Mouse (Mus musculus) olfactory bulb, adult 2 months (tissue): ENCODE measurements around the gene Gm9376. TPM values are rescaled to one million over a fixed set of nuclear protein-coding genes. Genes with fewer than 3 reads are reported as not detected.

Experiments used
- H3K27ac ChIP-seq: fragments of 200-500 bp; 2 replicates; pipeline ENCODE4 v1.5.1; 2012; ENCODE audit warnings: low read depth, low read length; ENCODE audit not compliant: insufficient read depth
- H3K4me1 ChIP-seq: fragments of 200-500 bp; 2 replicates; pipeline ENCODE4 v1.6.1; 2012; ENCODE audit warnings: low read length; ENCODE audit not compliant: control insufficient read depth, insufficient read depth
- H3K4me3 ChIP-seq: fragments of 200-500 bp; 2 replicates; pipeline ENCODE4 v1.5.1; 2012; ENCODE audit warnings: mild to moderate bottlenecking, low read depth, low read length, moderate library complexity; ENCODE audit not compliant: insufficient read depth
- CTCF ChIP-seq: fragments of 200-500 bp; IDR thresholded peaks from 2 replicates; pipeline ENCODE4 v1.5.1; 2012; ENCODE audit warnings: low read depth, mild to moderate bottlenecking, low read length, moderate library complexity; ENCODE audit not compliant: insufficient read depth
- POLR2A ChIP-seq: fragments of 200-500 bp; IDR thresholded peaks from 2 replicates; pipeline ENCODE4 v1.6.1; 2012; ENCODE audit warnings: mild to moderate bottlenecking, low read depth, low read length, moderate library complexity; ENCODE audit not compliant: insufficient read depth
- WGBS: fragments of 180-500 bp; shearing (Covaris S2); methylation state at CpG from one replicate; pipeline ENCODE4 v1.1.7; 2018; 5-methylcytosine and 5-hydroxymethylcytosine counted together
- polyA plus RNA-seq: library from polyadenylated mRNA; stranded (reverse); fragments of >200 nt; gene quantifications from 2 replicates; pipeline ENCODE4 v1.2.4, GENCODE M21; 2012; ENCODE audit warnings: low replicate concordance; ENCODE audit not compliant: missing spikeins, insufficient read depth, insufficient read length

Gene Gm9376
- polyA plus RNA-seq, 1 experiment, result not detected

DNA sequence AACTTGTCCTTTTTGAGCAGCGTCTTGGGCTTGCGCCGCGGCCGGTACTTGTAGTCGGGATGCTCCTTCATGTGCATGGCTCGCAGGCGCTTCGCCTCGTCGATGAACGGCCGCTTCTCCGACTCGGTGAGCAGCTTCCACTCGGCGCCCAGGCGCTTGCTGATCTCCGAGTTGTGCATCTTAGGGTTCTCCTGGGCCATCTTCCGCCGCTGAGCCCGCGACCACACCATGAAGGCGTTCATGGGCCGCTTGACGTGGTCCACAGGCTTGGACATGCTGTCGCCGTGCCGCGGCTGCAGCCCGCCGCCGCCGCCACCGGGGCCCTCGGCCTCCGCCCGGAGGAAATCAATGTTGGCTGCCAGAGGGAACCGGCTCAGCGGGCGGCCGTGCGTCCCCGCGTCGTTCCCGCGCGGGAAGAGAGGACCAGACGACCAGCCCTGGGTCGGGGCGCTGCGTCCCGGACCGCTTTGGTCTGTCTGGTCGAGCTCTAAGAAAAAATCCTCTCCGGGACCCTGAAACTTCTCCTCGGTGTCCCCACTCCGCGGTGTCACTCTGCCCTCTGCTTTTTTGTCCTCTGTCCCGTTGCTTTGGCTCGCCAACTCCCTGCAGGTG is 31.3 kb upstream of the Gm9376 start:
- 2% methylated on average over 62 of the region's 62 CpGs for whole genome bisulfite sequencing
- Histone ChIP-seq H3K4me1 (peaks cover 28% of the 10 kb centered on the region), H3K4me3 (peak overlapping the region; percentile 39), H3K27ac (no peak overlapping the region)
- TF ChIP-seq CTCF, result no peak
- no peak for TF ChIP-seq POLR2A

DNA sequence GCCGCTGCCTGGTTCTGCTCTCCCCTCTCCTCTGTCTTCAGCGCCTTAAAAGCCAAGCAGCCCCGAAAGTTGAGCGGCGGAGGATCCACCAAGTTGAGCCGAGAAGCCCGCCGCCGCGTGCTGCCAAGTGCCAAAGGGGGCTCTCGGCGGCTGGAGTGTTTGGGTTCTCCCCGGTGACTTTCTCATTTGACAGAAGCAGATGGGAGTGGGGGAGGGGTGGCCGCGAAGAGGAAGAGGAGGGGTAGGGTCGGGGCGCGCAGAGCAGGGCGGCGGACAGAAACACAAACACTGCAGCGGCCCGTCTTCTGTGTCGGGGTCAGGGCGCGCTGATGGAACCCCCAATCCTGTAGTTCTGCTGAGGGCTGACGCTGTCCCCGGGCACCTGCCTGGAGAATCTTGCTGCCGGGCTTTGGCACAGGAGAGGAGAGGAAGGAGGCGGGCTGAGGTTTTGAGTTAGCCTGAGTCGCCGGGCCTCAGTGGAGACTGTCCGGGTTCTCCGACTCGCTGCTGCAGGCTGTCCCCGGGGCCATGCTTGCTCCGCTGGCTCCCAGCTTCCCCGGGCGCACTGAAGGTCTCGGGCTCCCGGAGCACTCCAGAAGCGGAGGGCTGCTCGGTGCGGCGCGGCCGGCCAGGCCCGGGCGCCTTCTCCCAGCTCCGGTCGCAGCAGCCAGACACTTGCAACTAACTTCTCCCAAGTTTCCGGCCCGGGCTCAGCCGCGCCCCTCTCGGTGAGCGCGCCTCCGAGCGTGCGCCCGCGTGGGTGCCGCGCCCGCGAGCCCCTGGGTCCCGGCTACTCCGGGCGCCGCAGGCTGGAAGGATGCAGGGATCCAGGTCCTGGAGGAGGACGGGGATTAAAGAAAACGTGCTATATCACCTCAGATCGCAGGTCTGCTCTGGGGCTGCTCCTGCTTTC is 30.5 kb upstream of the Gm9376 start:
- Histone ChIP-seq H3K4me3 (peak overlapping the region; percentile 39), H3K27ac (no peak overlapping the region), H3K4me1 (peaks cover 28% of the 10 kb centered on the region)
- TF ChIP-seq POLR2A (no peak), CTCF (no peak)
- under 1% methylated on average over 73 of the region's 73 CpGs for WGBS

DNA sequence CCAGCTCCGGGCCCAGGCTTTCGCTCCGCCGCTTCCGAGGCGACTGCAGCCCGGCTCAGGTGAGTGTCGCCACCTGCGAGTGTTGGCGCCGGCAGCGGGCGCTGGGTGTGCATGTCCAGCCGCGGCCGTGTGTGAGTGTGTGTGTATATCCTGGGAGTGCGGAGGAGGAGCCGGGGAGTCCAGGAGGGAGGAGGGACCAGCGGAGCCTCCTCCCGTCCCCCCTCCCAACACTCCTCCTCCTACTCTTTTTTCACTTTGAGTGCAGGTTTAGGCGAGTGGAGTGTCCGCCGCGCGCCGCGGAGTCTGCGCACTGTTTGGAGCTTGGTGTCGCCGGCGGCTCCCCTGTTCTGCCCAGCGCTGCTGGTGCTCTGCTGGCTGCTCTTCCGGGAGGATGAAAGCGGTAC is 29.9 kb upstream of the Gm9376 start, which contains the start of gene Sox21:
Sox21 (minus strand) TSS at position 145 of the 404 bp plus-strand sequence.
- TF ChIP-seq POLR2A (no peak), CTCF (no peak)
- Histone ChIP-seq H3K4me3 (peak within 1 kb of the TSS; percentile 39), H3K4me1 (peaks cover 28% of the 10 kb centered on the region), H3K27ac (no peak within 1 kb of the TSS)
- 2% methylated on average over 34 of the region's 34 CpGs for WGBS

DNA sequence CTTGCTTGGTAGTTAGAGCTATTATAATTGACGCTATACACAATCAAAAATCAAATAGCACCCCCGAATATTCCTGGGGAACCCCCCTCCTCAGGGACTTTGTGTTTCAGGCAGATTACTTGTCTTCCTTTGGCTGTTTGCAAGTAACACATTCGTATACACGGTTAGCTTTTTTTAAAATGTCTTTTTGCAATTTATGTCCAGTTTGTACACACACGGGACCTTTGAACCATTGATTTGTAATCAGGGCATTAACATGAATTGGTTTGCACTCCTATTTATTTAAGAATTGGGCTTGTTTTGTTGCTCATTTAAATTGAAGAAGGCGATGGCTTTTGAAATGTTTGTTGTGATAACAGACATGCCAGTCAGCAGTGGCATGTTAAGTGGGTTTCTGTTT is 29.0 kb upstream of the Gm9376 start:
- 29% methylated on average over 6 of the region's 6 CpGs for whole genome bisulfite sequencing
- no peak overlapping the region for H3K4me3 ChIP-seq

GRCm38 (mm10) chr14:118239351-118239750 is 27.4 kb upstream of the Gm9376 start:
- peaks cover 27% of the 10 kb centered on the region for H3K4me1 ChIP-seq
- TF ChIP-seq POLR2A (no peak), CTCF (no peak)
- H3K4me3 ChIP-seq, result no peak overlapping the region
- 45% methylated on average over 8 of the region's 8 CpGs for WGBS
- no peak overlapping the region for H3K27ac ChIP-seq

More for the DNA sequence above, 29.0 kb upstream of the Gm9376 start:
- Histone ChIP-seq H3K27ac (no peak overlapping the region), H3K4me1 (peaks cover 28% of the 10 kb centered on the region)
- no peak for TF ChIP-seq POLR2A
- no peak for TF ChIP-seq CTCF

GRCm38 (mm10) chr14:118241416-118241815 is 25.3 kb upstream of the Gm9376 start:
- Histone ChIP-seq H3K27ac (no peak overlapping the region), H3K4me1 (peaks cover 8% of the 10 kb centered on the region), H3K4me3 (no peak overlapping the region)
- 85% methylated on average over 2 of the region's 2 CpGs for WGBS
- TF ChIP-seq POLR2A, result no peak
- TF ChIP-seq CTCF, result no peak

- TF ChIP-seq CTCF, result no peak
- no peak for TF ChIP-seq POLR2A
- WGBS, result 93% methylated on average over 6 of the region's 6 CpGs
- Histone ChIP-seq H3K4me3 (no peak overlapping the region), H3K4me1 (no peaks in the 10 kb centered on the region), H3K27ac (no peak overlapping the region)
Measured at GRCm38 (mm10) chr14:118253381-118253780, 13.4 kb upstream of the Gm9376 start.

GRCm38 (mm10) chr14:118268849-118269248 is 2.1 kb downstream of the Gm9376 start:
- Histone ChIP-seq H3K4me3 (no peak overlapping the region), H3K27ac (no peak overlapping the region), H3K4me1 (no peaks in the 10 kb centered on the region)
- 87% methylated on average over 4 of the region's 4 CpGs for WGBS
- no peak for TF ChIP-seq POLR2A
- no peak for TF ChIP-seq CTCF

- no peak overlapping the region for H3K4me3 ChIP-seq
- TF ChIP-seq POLR2A (no peak), CTCF (no peak)
- WGBS, result 93% methylated on average over 6 of the region's 6 CpGs
- H3K4me1 ChIP-seq, result no peaks in the 10 kb centered on the region
- no peak overlapping the region for H3K27ac ChIP-seq
Measured at GRCm38 (mm10) chr14:118272594-118273555, 6.1 kb downstream of the Gm9376 start.
